Mouse (Mus musculus) erythroblast, embryonic 14.5 days (primary cell): Measurements from ENCODE around the gene Tbx6. TPM values are rescaled to one million over a fixed set of nuclear protein-coding genes. Genes with fewer than 3 reads are reported as not detected.

Source experiments
- H3K27me3 ChIP-seq: 2 replicates; pipeline ENCODE4 v1.6.1; 2012; ENCODE audit warnings: inconsistent platforms; ENCODE audit not compliant: control insufficient read depth
- H3K36me3 ChIP-seq: 2 replicates; pipeline ENCODE4 v1.6.1; 2012; ENCODE audit warnings: mild to moderate bottlenecking, inconsistent platforms; ENCODE audit not compliant: control insufficient read depth
- H3K4me1 ChIP-seq: 2 replicates; pipeline ENCODE4 v1.6.1; 2012; ENCODE audit warnings: inconsistent platforms; ENCODE audit not compliant: control insufficient read depth
- H3K4me3 ChIP-seq: replicated peaks from 2 replicates; pipeline ENCODE3; 2012; ENCODE audit warnings: moderate library complexity, mild to moderate bottlenecking, inconsistent platforms
- H3K9me3 ChIP-seq: 2 replicates; pipeline ENCODE4 v1.6.1; 2012; ENCODE audit warnings: low read length, inconsistent platforms, mixed read lengths; ENCODE audit not compliant: control insufficient read depth
- GATA1 ChIP-seq: IDR thresholded peaks from 2 replicates; pipeline ENCODE4 v1.6.1; 2012; ENCODE audit warnings: low read length, inconsistent platforms, mixed read lengths
- TAL1 ChIP-seq: IDR thresholded peaks from 3 replicates; pipeline ENCODE4 v1.6.1; 2012; ENCODE audit warnings: low read length, inconsistent platforms, mixed read lengths
- polyA plus RNA-seq: library from polyadenylated mRNA; stranded (reverse); fragments of >175 nt; gene quantifications from 2 replicates; pipeline ENCODE4 v1.2.3, GENCODE M21; 2012

The Tbx6 gene
- polyA plus RNA-seq: 3.6 and 4.0 TPM in 2 replicates

GRCm38 (mm10) chr7:126780971-126781635 is at the start of gene Tbx6:
TSS of gene Tbx6 (plus strand) at chr7:126781483.
- Histone ChIP-seq H3K9me3 (no peaks in the 10 kb centered on the region), H3K36me3 (peaks cover 85% of the 10 kb centered on the region), H3K4me3 (peak within 1 kb of the TSS; percentile 62), H3K4me1 (peaks cover 62% of the 10 kb centered on the region), H3K27me3 (no peaks in the 10 kb centered on the region)
- TF ChIP-seq GATA1 (no peak), TAL1 (no peak)

DNA sequence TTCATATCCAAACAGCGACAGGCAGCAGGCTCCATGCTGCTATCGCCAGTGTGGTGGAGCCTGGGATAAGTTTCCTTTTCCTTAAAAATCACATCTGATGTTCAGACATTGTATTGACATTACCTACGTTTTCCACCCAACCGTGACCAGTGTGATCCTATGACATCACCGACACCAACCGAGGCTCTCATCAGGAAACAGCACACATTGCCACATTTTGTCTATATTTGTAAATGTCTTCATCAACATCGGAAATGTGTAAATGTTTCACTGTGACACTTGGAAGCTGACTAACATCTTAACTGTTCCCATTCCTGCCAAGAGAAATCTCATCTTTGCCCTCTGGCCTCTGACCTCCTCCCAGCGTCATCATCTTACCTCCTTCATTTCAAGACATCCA is 45.2 kb upstream of the Tbx6 start:
- Histone ChIP-seq H3K9me3 (no peaks in the 10 kb centered on the region), H3K4me1 (no peaks in the 10 kb centered on the region), H3K36me3 (no peaks in the 10 kb centered on the region), H3K4me3 (no peak overlapping the region), H3K27me3 (no peaks in the 10 kb centered on the region)
- TF ChIP-seq GATA1 (no peak), TAL1 (no peak)

GRCm38 (mm10) chr7:126739551-126739950 is 41.7 kb upstream of the Tbx6 start:
- Histone ChIP-seq H3K27me3 (no peaks in the 10 kb centered on the region), H3K36me3 (no peaks in the 10 kb centered on the region), H3K4me3 (no peak overlapping the region), H3K9me3 (no peaks in the 10 kb centered on the region), H3K4me1 (no peaks in the 10 kb centered on the region)
- TF ChIP-seq GATA1: no peak
- no peak for TF ChIP-seq TAL1

GRCm38 (mm10) chr7:126740132-126740735 is 41.0 kb upstream of the Tbx6 start:
- Histone ChIP-seq H3K4me3 (no peak overlapping the region), H3K27me3 (no peaks in the 10 kb centered on the region), H3K9me3 (no peaks in the 10 kb centered on the region), H3K36me3 (no peaks in the 10 kb centered on the region), H3K4me1 (no peaks in the 10 kb centered on the region)
- TF ChIP-seq GATA1 (no peak), TAL1 (no peak)

DNA sequence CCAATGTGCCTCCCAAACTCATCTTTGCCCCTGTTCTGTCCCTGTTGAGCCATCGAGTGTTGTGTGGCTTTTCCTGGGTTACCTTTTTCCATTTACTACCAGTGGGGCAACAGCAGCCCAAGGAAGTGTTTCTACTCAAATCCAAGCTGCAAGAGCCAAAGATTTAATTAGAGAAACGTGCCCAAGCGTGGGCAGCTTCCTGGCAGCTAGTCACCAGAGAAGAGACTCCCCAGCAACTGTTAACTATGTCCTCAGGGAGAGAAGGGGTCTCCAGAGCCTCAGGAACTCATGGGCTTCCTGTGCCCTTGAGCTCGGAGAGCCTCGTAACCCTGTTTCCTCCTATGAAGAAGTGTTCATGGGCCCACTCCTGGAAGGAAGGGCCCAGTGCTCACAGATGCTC is 40.3 kb upstream of the Tbx6 start:
- Histone ChIP-seq H3K9me3 (no peaks in the 10 kb centered on the region), H3K36me3 (no peaks in the 10 kb centered on the region), H3K27me3 (0 out of 2 replicates have a peak, but pooled peaks cover 2% of the 10 kb centered on the region), H3K4me3 (no peak overlapping the region), H3K4me1 (no peaks in the 10 kb centered on the region)
- TF ChIP-seq GATA1 (no peak), TAL1 (no peak)

DNA sequence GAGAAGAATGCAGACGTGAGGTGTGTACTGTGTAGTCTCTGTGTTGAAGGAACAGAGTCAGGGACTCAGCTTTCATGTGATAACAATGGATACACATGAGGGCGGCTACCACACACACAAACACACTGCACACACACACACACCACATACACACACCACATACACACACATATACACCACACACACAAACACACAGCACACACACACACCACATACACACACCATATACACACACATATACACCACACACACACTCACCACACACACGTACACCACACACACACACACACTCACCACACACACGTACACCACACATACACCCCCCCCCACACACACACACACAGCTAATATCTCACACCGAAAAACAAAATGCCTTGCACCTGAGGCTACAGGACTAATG is 39.8 kb upstream of the Tbx6 start:
- Histone ChIP-seq H3K4me3 (no peak overlapping the region), H3K27me3 (0 out of 2 replicates have a peak, but pooled peaks cover 3% of the 10 kb centered on the region)
- TF ChIP-seq TAL1 (no peak), GATA1 (no peak)

DNA sequence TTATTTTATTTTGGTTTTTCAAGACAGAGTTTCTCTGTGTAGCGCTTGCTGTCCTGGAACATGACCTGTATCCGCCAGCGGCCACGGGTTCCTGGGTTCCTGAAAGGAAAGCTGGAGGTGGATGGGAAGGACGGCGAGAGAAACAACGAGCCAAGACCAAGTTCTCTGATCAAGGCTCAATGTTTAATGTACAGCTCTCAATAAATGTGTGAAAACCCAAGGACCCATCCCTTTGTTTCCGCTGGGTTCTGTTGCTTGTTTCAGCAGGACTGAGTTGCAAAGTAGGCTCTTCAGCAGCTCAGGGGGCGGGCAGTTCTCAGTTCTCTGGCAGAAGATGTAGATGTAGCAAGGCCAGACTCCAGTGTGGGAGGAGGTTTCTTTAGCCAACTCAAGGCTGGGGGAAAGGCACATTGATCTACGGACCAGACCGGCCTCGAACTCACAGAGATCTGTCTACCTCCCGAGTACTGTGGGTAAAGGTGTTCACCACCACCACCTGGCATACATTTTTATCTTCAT is 39.3 kb upstream of the Tbx6 start:
- 0 out of 2 replicates have a peak, but pooled peaks cover 3% of the 10 kb centered on the region for H3K27me3 ChIP-seq
- no peaks in the 10 kb centered on the region for H3K9me3 ChIP-seq
- no peak for TF ChIP-seq TAL1
- TF ChIP-seq GATA1: no peak
- no peaks in the 10 kb centered on the region for H3K36me3 ChIP-seq
- H3K4me3 ChIP-seq: no peak overlapping the region
- H3K4me1 ChIP-seq: no peaks in the 10 kb centered on the region

More for the DNA sequence above, 39.8 kb upstream of the Tbx6 start:
- H3K36me3 ChIP-seq: no peaks in the 10 kb centered on the region
- H3K9me3 ChIP-seq: no peaks in the 10 kb centered on the region
- no peaks in the 10 kb centered on the region for H3K4me1 ChIP-seq

- no peak for TF ChIP-seq TAL1
- TF ChIP-seq GATA1: no peak
- H3K27me3 ChIP-seq: 0 out of 2 replicates have a peak, but pooled peaks cover 3% of the 10 kb centered on the region
- H3K4me3 ChIP-seq: no peak overlapping the region
- no peaks in the 10 kb centered on the region for H3K9me3 ChIP-seq
- no peaks in the 10 kb centered on the region; the same call in 1 of the 2 replicates for H3K4me1 ChIP-seq
- H3K36me3 ChIP-seq: no peaks in the 10 kb centered on the region
Measured at GRCm38 (mm10) chr7:126746066-126746465, 35.2 kb upstream of the Tbx6 start.

DNA sequence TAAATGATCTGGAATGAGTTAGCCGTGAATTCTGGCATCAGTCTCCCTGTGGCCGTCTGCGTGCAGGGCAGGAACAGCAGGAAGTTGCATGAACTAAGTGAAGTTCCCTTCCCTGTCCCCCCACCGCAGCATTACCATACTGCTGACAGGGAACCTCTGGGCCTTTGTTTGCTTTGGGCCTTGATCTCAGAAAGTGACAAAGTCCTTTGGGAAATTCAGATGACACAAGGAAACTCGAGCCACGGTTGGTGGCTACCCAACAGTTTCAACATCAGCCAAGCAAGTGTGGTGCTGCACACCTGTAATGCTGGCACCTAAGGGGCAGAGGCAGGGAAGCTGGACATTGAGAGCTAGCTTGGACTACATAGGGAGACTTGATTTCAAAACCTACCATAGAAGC is 34.5 kb upstream of the Tbx6 start:
- TF ChIP-seq GATA1 (no peak), TAL1 (no peak)
- H3K27me3 ChIP-seq: 0 out of 2 replicates have a peak, but pooled peaks cover 3% of the 10 kb centered on the region
- peak overlapping the region; percentile 17 for H3K4me3 ChIP-seq
- no peaks in the 10 kb centered on the region for H3K36me3 ChIP-seq
- no peaks in the 10 kb centered on the region for H3K9me3 ChIP-seq
- no peaks in the 10 kb centered on the region; the same call in 1 of the 2 replicates for H3K4me1 ChIP-seq
